Mouse (Mus musculus): ENCODE results near the gene Lrrc31. TPM values are rescaled to one million over a fixed set of nuclear protein-coding genes. Genes with fewer than 3 reads are reported as not detected.
A peak's percentile ranks its signal among the peaks of the same experiment; 100 is the strongest.
"Not testable (repeated sequence)": the region's sequence is repeated elsewhere in the genome, so short reads cannot be mapped to it uniquely, and the experiment has no call there.

Gene Lrrc31
- not detected in 2 replicates for polyA plus RNA-seq (2014; fragmentation: Nextera tagmentation; extraction: Ambion mirVana)

GRCm38 (mm10) chr3:30699711-30700505, at the start of gene Lrrc31:
TSS of gene Lrrc31 (minus strand) at chr3:30699843.
- not testable (repeated sequence) for H3K4me1 ChIP-seq (ENCODE audit: control insufficient read depth, insufficient read depth, low read length); H3K4me2 ChIP-seq (ENCODE audit: low read length); H3K36me3 ChIP-seq (ENCODE audit: control insufficient read depth, insufficient read depth, low read length); H3K27me3 ChIP-seq (replicated peaks; ENCODE audit: control insufficient read depth, insufficient read depth, low read length); H3K9me3 ChIP-seq (replicated peaks; ENCODE audit: control insufficient read depth, low read length); H3K4me3 ChIP-seq (ENCODE audit: low read depth, low read length); H3K9ac ChIP-seq (ENCODE audit: low read length); ATAC-seq; H3K27ac ChIP-seq (ENCODE audit: low read depth, low read length); DNase-seq (ENCODE audit: low spot score)
- 78% methylated on average over 6 of the region's 6 CpGs for WGBS

- DNase-seq (ENCODE audit: low spot score) = no peak
- H3K4me2 ChIP-seq (ENCODE audit: low read length) = no peak overlapping the region
- WGBS = 91% methylated on average over 9 of the region's 9 CpGs
Observed at GRCm38 (mm10) chr3:30748316-30748715, 48.7 kb upstream of the Lrrc31 start.

DNA sequence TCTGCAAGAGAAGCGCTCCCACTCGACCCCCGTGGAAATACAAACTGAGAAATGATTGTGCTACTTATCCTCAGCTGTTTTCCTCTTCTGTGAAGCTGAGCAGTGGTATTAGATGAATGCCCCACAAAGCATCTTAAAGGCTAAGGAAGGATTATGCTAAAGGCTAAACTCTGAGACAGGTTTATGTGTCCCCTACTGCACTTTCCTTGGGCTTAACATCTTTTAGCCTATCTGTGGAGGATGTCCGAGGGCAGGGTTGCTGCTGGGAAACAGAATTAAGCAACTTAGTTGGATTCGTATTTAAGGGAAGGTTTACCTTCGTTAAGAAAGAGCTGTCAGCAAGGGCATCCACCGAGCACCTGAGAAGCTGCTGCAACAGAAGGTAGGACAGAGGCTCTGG, 46.4 kb upstream of the Lrrc31 start, which contains the start of gene Samd7:
Gene Samd7 (plus strand): TSS at position 288 of the 400 bp plus-strand sequence.
- Histone ChIP-seq H3K4me2 (ENCODE audit: low read length) (no peak within 1 kb of the TSS), H3K27ac (ENCODE audit: low read depth, low read length) (no peak within 1 kb of the TSS), H3K4me1 (ENCODE audit: control insufficient read depth, insufficient read depth, low read length) (no peaks in the 10 kb centered on the region), H3K27me3 (replicated peaks; ENCODE audit: control insufficient read depth, insufficient read depth, low read length) (no peaks in the 10 kb centered on the region), H3K9ac (ENCODE audit: low read length) (no peak within 1 kb of the TSS), H3K4me3 (ENCODE audit: low read depth, low read length) (no peak within 1 kb of the TSS), H3K36me3 (ENCODE audit: control insufficient read depth, insufficient read depth, low read length) (no peaks in the 10 kb centered on the region), H3K9me3 (replicated peaks; ENCODE audit: control insufficient read depth, low read length) (no peaks in the 10 kb centered on the region)
- ATAC-seq (no peak), DNase-seq (ENCODE audit: low spot score) (no peak)
- 76% methylated on average over 7 of the region's 7 CpGs for WGBS

More at GRCm38 (mm10) chr3:30748316-30748715, 48.7 kb upstream of the Lrrc31 start:
- Histone ChIP-seq H3K9ac (ENCODE audit: low read length) (no peak overlapping the region), H3K9me3 (replicated peaks; ENCODE audit: control insufficient read depth, low read length) (no peaks in the 10 kb centered on the region), H3K27ac (ENCODE audit: low read depth, low read length) (no peak overlapping the region), H3K36me3 (ENCODE audit: control insufficient read depth, insufficient read depth, low read length) (no peaks in the 10 kb centered on the region), H3K27me3 (replicated peaks; ENCODE audit: control insufficient read depth, insufficient read depth, low read length) (no peaks in the 10 kb centered on the region), H3K4me3 (ENCODE audit: low read depth, low read length) (no peak overlapping the region), H3K4me1 (ENCODE audit: control insufficient read depth, insufficient read depth, low read length) (no peaks in the 10 kb centered on the region)
- no peak for ATAC-seq

GRCm38 (mm10) chr3:30742891-30743290, 43.2 kb upstream of the Lrrc31 start:
- no peak overlapping the region for H3K4me3 ChIP-seq (ENCODE audit: low read depth, low read length)
- no peak overlapping the region for H3K9ac ChIP-seq (ENCODE audit: low read length)
- 85% methylated on average over 7 of the region's 7 CpGs for WGBS
- no peak overlapping the region for H3K27ac ChIP-seq (ENCODE audit: low read depth, low read length)
- H3K36me3 ChIP-seq (ENCODE audit: control insufficient read depth, insufficient read depth, low read length) = no peaks in the 10 kb centered on the region
- no peak for ATAC-seq
- DNase-seq (ENCODE audit: low spot score) = no peak
- H3K27me3 ChIP-seq (replicated peaks; ENCODE audit: control insufficient read depth, insufficient read depth, low read length) = no peaks in the 10 kb centered on the region
- no peaks in the 10 kb centered on the region for H3K4me1 ChIP-seq (ENCODE audit: control insufficient read depth, insufficient read depth, low read length)
- H3K9me3 ChIP-seq (replicated peaks; ENCODE audit: control insufficient read depth, low read length) = no peaks in the 10 kb centered on the region
- no peak overlapping the region for H3K4me2 ChIP-seq (ENCODE audit: low read length)

DNA sequence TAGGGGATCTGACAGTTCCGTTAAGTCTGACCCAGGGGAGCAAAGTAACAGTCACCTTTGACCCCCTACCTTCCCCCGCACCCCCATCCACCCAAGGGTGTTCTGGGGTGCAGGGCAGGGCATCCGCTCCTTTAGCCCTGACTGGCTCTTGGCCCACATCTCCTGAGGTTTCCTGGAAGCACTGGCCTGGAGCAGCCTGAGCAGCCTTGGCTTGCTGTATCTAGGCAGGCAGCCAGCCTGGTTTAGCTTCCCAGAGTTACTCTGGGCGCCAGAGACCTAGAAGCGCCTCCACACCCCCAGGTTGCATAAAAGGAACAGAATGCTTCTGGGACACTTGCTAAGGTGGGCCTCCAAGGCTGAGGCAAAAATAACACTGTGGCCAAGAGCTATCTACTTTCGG, 41.7 kb upstream of the Lrrc31 start:
- Histone ChIP-seq H3K27ac (ENCODE audit: low read depth, low read length) (no peak overlapping the region), H3K27me3 (replicated peaks; ENCODE audit: control insufficient read depth, insufficient read depth, low read length) (no peaks in the 10 kb centered on the region), H3K9ac (ENCODE audit: low read length) (no peak overlapping the region), H3K9me3 (replicated peaks; ENCODE audit: control insufficient read depth, low read length) (no peaks in the 10 kb centered on the region), H3K4me1 (ENCODE audit: control insufficient read depth, insufficient read depth, low read length) (peaks cover 4% of the 10 kb centered on the region; the same call in 1 of the 2 replicates), H3K36me3 (ENCODE audit: control insufficient read depth, insufficient read depth, low read length) (no peaks in the 10 kb centered on the region), H3K4me2 (ENCODE audit: low read length) (no peak overlapping the region), H3K4me3 (ENCODE audit: low read depth, low read length) (no peak overlapping the region)
- ATAC-seq (no peak), DNase-seq (ENCODE audit: low spot score) (no peak)
- 90% methylated on average over 6 of the region's 6 CpGs for WGBS

GRCm38 (mm10) chr3:30736809-30737208, 37.2 kb upstream of the Lrrc31 start:
- H3K36me3 ChIP-seq (ENCODE audit: control insufficient read depth, insufficient read depth, low read length) = no peaks in the 10 kb centered on the region
- H3K4me3 ChIP-seq (ENCODE audit: low read depth, low read length) = no peak overlapping the region
- ATAC-seq (peak; percentile 40; the same call in 1 of the 2 replicates), DNase-seq (ENCODE audit: low spot score) (peak; percentile 29)
- H3K9ac ChIP-seq (ENCODE audit: low read length) = no peak overlapping the region
- WGBS = 52% methylated on average over 9 of the region's 9 CpGs
- H3K4me2 ChIP-seq (ENCODE audit: low read length) = no peak overlapping the region; the same call in 1 of the 2 replicates
- no peaks in the 10 kb centered on the region for H3K27me3 ChIP-seq (replicated peaks; ENCODE audit: control insufficient read depth, insufficient read depth, low read length)
- H3K4me1 ChIP-seq (ENCODE audit: control insufficient read depth, insufficient read depth, low read length) = peaks cover 4% of the 10 kb centered on the region; the same call in 1 of the 2 replicates
- no peaks in the 10 kb centered on the region for H3K9me3 ChIP-seq (replicated peaks; ENCODE audit: control insufficient read depth, low read length)
- no peak overlapping the region for H3K27ac ChIP-seq (ENCODE audit: low read depth, low read length)

- H3K27me3 ChIP-seq (replicated peaks; ENCODE audit: control insufficient read depth, insufficient read depth, low read length) = no peaks in the 10 kb centered on the region
- H3K27ac ChIP-seq (ENCODE audit: low read depth, low read length) = no peak overlapping the region
- ATAC-seq = no peak
- H3K36me3 ChIP-seq (ENCODE audit: control insufficient read depth, insufficient read depth, low read length) = no peaks in the 10 kb centered on the region
- H3K4me3 ChIP-seq (ENCODE audit: low read depth, low read length) = no peak overlapping the region
- H3K9me3 ChIP-seq (replicated peaks; ENCODE audit: control insufficient read depth, low read length) = no peaks in the 10 kb centered on the region
- no peak overlapping the region for H3K4me2 ChIP-seq (ENCODE audit: low read length)
- DNase-seq (ENCODE audit: low spot score) = no peak
- no peak overlapping the region for H3K9ac ChIP-seq (ENCODE audit: low read length)
- WGBS = 95% methylated on average over 5 of the region's 5 CpGs
- no peaks in the 10 kb centered on the region for H3K4me1 ChIP-seq (ENCODE audit: control insufficient read depth, insufficient read depth, low read length)
Observed at GRCm38 (mm10) chr3:30729046-30729445, 29.4 kb upstream of the Lrrc31 start.

DNA sequence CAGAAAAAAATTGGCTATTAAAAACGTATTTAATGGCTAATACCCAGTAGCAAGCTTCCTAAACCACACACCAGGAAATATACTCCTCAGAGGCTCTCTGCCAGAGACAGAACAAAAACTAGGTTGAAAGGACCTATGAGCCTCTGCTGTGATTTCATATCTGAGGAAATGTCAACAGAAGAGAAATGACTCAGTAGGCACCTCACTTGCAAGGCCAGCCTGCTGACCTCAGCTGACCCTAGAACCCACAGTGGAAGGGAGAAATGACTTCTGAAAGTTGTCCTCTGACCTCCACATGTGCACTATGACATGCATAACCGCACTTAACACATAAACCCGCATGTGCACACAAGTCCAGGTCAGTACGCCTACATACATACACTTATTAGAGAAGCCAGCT, 27.6 kb upstream of the Lrrc31 start:
- Histone ChIP-seq H3K9ac (ENCODE audit: low read length) (no peak overlapping the region), H3K4me3 (ENCODE audit: low read depth, low read length) (no peak overlapping the region), H3K27me3 (replicated peaks; ENCODE audit: control insufficient read depth, insufficient read depth, low read length) (no peaks in the 10 kb centered on the region), H3K4me2 (ENCODE audit: low read length) (no peak overlapping the region), H3K4me1 (ENCODE audit: control insufficient read depth, insufficient read depth, low read length) (no peaks in the 10 kb centered on the region), H3K9me3 (replicated peaks; ENCODE audit: control insufficient read depth, low read length) (no peaks in the 10 kb centered on the region), H3K36me3 (ENCODE audit: control insufficient read depth, insufficient read depth, low read length) (no peaks in the 10 kb centered on the region), H3K27ac (ENCODE audit: low read depth, low read length) (no peak overlapping the region)
- DNase-seq (ENCODE audit: low spot score) (no peak), ATAC-seq (no peak)
- 88% methylated on average over 4 of the region's 4 CpGs for WGBS

DNA sequence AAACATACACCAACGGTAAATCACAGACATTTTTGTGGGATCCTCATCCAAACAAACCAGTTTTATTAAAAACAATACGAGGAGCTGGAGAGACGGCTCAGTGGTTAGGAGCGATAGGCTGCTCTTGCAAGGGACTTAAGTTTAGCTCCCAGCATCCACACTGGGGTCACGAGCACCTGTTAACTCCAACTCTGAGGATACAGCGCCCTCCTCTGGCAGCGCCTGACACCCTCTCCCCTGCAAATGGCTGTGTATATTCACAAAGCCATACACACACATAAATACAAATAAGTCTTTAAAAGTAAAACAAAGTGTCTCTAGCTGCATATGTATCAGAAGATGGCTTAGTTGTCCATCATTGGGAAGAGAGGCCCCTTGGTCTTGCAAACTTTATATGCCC, 25.9 kb upstream of the Lrrc31 start:
- Histone ChIP-seq H3K4me1 (ENCODE audit: control insufficient read depth, insufficient read depth, low read length) (no peaks in the 10 kb centered on the region), H3K27me3 (replicated peaks; ENCODE audit: control insufficient read depth, insufficient read depth, low read length) (no peaks in the 10 kb centered on the region), H3K4me3 (ENCODE audit: low read depth, low read length) (no peak overlapping the region), H3K4me2 (ENCODE audit: low read length) (no peak overlapping the region), H3K9me3 (replicated peaks; ENCODE audit: control insufficient read depth, low read length) (no peaks in the 10 kb centered on the region), H3K9ac (ENCODE audit: low read length) (no peak overlapping the region), H3K27ac (ENCODE audit: low read depth, low read length) (no peak overlapping the region), H3K36me3 (ENCODE audit: control insufficient read depth, insufficient read depth, low read length) (no peaks in the 10 kb centered on the region)
- ATAC-seq = no peak
- DNase-seq (ENCODE audit: low spot score) = no peak
- WGBS = 77% methylated on average over 7 of the region's 7 CpGs
